Mouse (Mus musculus) heart, postnatal 0 days (tissue): Measurements from ENCODE around the gene Gm27029. TPM values are rescaled to one million over a fixed set of nuclear protein-coding genes. Genes with fewer than 3 reads are reported as not detected.

Experiments
- ATAC-seq: fragments of 200-750 bp; cut with Nextera tagmentation; 2 replicates; pipeline ENCODE4 v1.8.0; 2017; ENCODE audit warnings: low read depth, moderate number of reproducible peaks, moderate library complexity; ENCODE audit not compliant: insufficient read depth
- DNase-seq: peaks from one replicate; pipeline ENCODE4 v3.0.0-alpha.2; 2016; ENCODE audit warnings: low spot score
- H3K27ac ChIP-seq: fragments of 300-500 bp; sonication (generic); 2 replicates; pipeline ENCODE4 v1.5.1; 2014; ENCODE audit warnings: low read depth, mild to moderate bottlenecking
- H3K27me3 ChIP-seq: fragments of 300-500 bp; sonication (generic); 2 replicates; pipeline ENCODE4 v1.6.1; 2014; ENCODE audit warnings: low read length, mixed read lengths; ENCODE audit not compliant: control insufficient read depth, insufficient read depth
- H3K36me3 ChIP-seq: fragments of 300-500 bp; sonication (generic); replicated peaks from 2 replicates; pipeline ENCODE4 v1.6.1; 2014; ENCODE audit warnings: low read length, mixed read lengths; ENCODE audit not compliant: control insufficient read depth, insufficient read depth
- H3K4me1 ChIP-seq: fragments of 300-500 bp; sonication (generic); 2 replicates; pipeline ENCODE4 v1.6.1; 2014; ENCODE audit warnings: antibody characterized with exemption; ENCODE audit not compliant: control insufficient read depth, insufficient read depth
- H3K4me2 ChIP-seq: fragments of 300-500 bp; sonication (generic); 2 replicates; pipeline ENCODE4 v1.6.1; 2014; ENCODE audit warnings: low read depth, mild to moderate bottlenecking, low read length, moderate library complexity
- H3K4me3 ChIP-seq: fragments of 300-500 bp; sonication (generic); 2 replicates; pipeline ENCODE4 v1.5.1; 2014; ENCODE audit warnings: low read depth, low read length
- H3K9ac ChIP-seq: fragments of 300-500 bp; sonication (generic); replicated peaks from 2 replicates; pipeline ENCODE4 v1.6.1; 2014; ENCODE audit warnings: low read depth, low read length, mixed read lengths
- H3K9me3 ChIP-seq: fragments of 300-500 bp; sonication (generic); replicated peaks from 2 replicates; pipeline ENCODE4 v1.6.1; 2016; ENCODE audit warnings: low read length; ENCODE audit not compliant: control insufficient read depth
- CTCF ChIP-seq: IDR thresholded peaks from 2 replicates; pipeline ENCODE4 v1.5.1; 2016; ENCODE audit warnings: antibody characterized with exemption, control low read depth, low read depth
- EP300 ChIP-seq: IDR thresholded peaks from 2 replicates; pipeline ENCODE4 v1.6.1; 2016; ENCODE audit warnings: antibody characterized with exemption, low read depth
- WGBS: fragments of 180-500 bp; shearing (Covaris S2); extraction: QIAGEN DNeasy Blood & Tissue Kit; methylation state at CpG from one replicate; pipeline ENCODE4 v1.1.7; 2014; 5-methylcytosine and 5-hydroxymethylcytosine counted together
- microRNA-seq: library from miRNA; unstranded; fragments of <30 nt; microRNA quantifications from one replicate; pipeline ENCODE4, GENCODE M21; 2016
- polyA plus RNA-seq: library from polyadenylated mRNA; unstranded; fragments of >200 nt; fragmentation: Nextera tagmentation; extraction: Ambion mirVana; gene quantifications from 2 replicates; pipeline ENCODE4 v1.2.1, GENCODE M21; 2015
- total RNA-seq: library from RNA; depleted of rRNA; stranded (reverse); fragments of >200 nt; gene quantifications from 2 replicates; pipeline ENCODE4 v1.2.3, GENCODE M21; 2014; ENCODE audit warnings: low replicate concordance; rRNA removed

The Gm27029 gene
- total and polyA plus RNA-seq, 2 experiments from 2014 or later = 3.7 to 7.3 TPM

GRCm38 (mm10) chr11:101364531-101364931 is 60.1 kb downstream of the Gm27029 start:
- no peak for ATAC-seq
- no peak overlapping the region for H3K4me2 ChIP-seq
- no peaks in the 10 kb centered on the region for H3K27me3 ChIP-seq
- H3K4me3 ChIP-seq = no peak overlapping the region
- H3K9me3 ChIP-seq = no peaks in the 10 kb centered on the region
- H3K4me1 ChIP-seq = peaks cover 13% of the 10 kb centered on the region
- WGBS = 17% methylated on average over 5 of the region's 5 CpGs
- TF ChIP-seq EP300 = no peak
- no peak for TF ChIP-seq CTCF
- H3K36me3 ChIP-seq = no peaks in the 10 kb centered on the region
- DNase-seq = no peak
- H3K9ac ChIP-seq = no peak overlapping the region
- H3K27ac ChIP-seq = no peak overlapping the region

- Histone ChIP-seq H3K9me3 (no peaks in the 10 kb centered on the region), H3K36me3 (no peaks in the 10 kb centered on the region), H3K9ac (no peak overlapping the region), H3K4me2 (peak overlapping the region; percentile 9; the same call in 1 of the 2 replicates), H3K4me1 (peaks cover 13% of the 10 kb centered on the region), H3K27ac (peak overlapping the region; percentile 87), H3K4me3 (no peak overlapping the region), H3K27me3 (no peaks in the 10 kb centered on the region)
- DNase-seq (peak; percentile 57), ATAC-seq (peak; percentile 68)
- peak; percentile 66; the same call in 1 of the 2 replicates for TF ChIP-seq EP300
- TF ChIP-seq CTCF = no peak
- 20% methylated on average over 3 of the region's 3 CpGs for WGBS
Observed at GRCm38 (mm10) chr11:101360651-101361113, 63.9 kb downstream of the Gm27029 start.

GRCm38 (mm10) chr11:101359776-101360175 is 64.8 kb downstream of the Gm27029 start:
- WGBS = 52% methylated on average over 9 of the region's 9 CpGs
- TF ChIP-seq EP300 = no peak
- no peak for TF ChIP-seq CTCF

GRCm38 (mm10) chr11:101357505-101358182 is 67.0 kb downstream of the Gm27029 start:
- no peak overlapping the region for H3K4me3 ChIP-seq
- H3K4me1 ChIP-seq = peaks cover 13% of the 10 kb centered on the region
- H3K9ac ChIP-seq = no peak overlapping the region
- ATAC-seq (no peak), DNase-seq (no peak)
- no peak overlapping the region for H3K4me2 ChIP-seq
- H3K27me3 ChIP-seq = no peaks in the 10 kb centered on the region
- no peaks in the 10 kb centered on the region for H3K9me3 ChIP-seq
- WGBS = 63% methylated on average over 3 of the region's 3 CpGs
- no peak overlapping the region for H3K27ac ChIP-seq
- H3K36me3 ChIP-seq = no peaks in the 10 kb centered on the region
- no peak for TF ChIP-seq EP300
- no peak for TF ChIP-seq CTCF

More at GRCm38 (mm10) chr11:101359776-101360175, 64.8 kb downstream of the Gm27029 start:
- Histone ChIP-seq H3K27ac (peak overlapping the region; percentile 87), H3K4me3 (no peak overlapping the region), H3K9me3 (no peaks in the 10 kb centered on the region), H3K36me3 (no peaks in the 10 kb centered on the region), H3K27me3 (no peaks in the 10 kb centered on the region), H3K9ac (no peak overlapping the region), H3K4me1 (peaks cover 13% of the 10 kb centered on the region), H3K4me2 (no peak overlapping the region)
- DNase-seq (no peak), ATAC-seq (no peak)

Small RNA genes within 50 kb of the gene (microRNA-seq; reads per million reads assigned to microRNA genes)
- gene Mir6929 = 2.9 reads per million, percentile 12 among the genes with 10 or more reads in this experiment

Other genes with a start within 250 kb of the Gm27029 start
- 0.19 TPM in 1 of 2 replicates, not detected in the other for gene Ccr10, start 249.4 kb downstream of the Gm27029 start, total RNA-seq
- 0.31 and 0.52 TPM in 2 replicates for gene Ccr10, start 249.4 kb downstream of the Gm27029 start, polyA plus RNA-seq
- 12.0 and 16.4 TPM in 2 replicates for gene Ezh1, start 198.3 kb downstream of the Gm27029 start, total RNA-seq
- gene Ezh1, start 198.3 kb downstream of the Gm27029 start, polyA plus RNA-seq = 12.1 and 13.1 TPM in 2 replicates
- gene Ramp2, start 178.8 kb downstream of the Gm27029 start, total RNA-seq = 159 and 253 TPM in 2 replicates
- 181 and 182 TPM in 2 replicates for gene Ramp2, start 178.8 kb downstream of the Gm27029 start, polyA plus RNA-seq
- gene Vps25, start 171.1 kb downstream of the Gm27029 start, total RNA-seq = 99.2 and 116 TPM in 2 replicates
- gene Vps25, start 171.1 kb downstream of the Gm27029 start, polyA plus RNA-seq = 125 and 130 TPM in 2 replicates
- 2.0 and 3.2 TPM in 2 replicates for gene Wnk4, start 164.2 kb downstream of the Gm27029 start, total RNA-seq
- gene Wnk4, start 164.2 kb downstream of the Gm27029 start, polyA plus RNA-seq = 3.8 and 4.0 TPM in 2 replicates
- not detected in 2 replicates for gene Cntd1, start 145.8 kb downstream of the Gm27029 start, total RNA-seq
- 0.22 and 0.56 TPM in 2 replicates for gene Cntd1, start 145.8 kb downstream of the Gm27029 start, polyA plus RNA-seq
- gene Coa3, start 145.7 kb downstream of the Gm27029 start, total RNA-seq = 175 and 216 TPM in 2 replicates
- 189 and 206 TPM in 2 replicates for gene Coa3, start 145.7 kb downstream of the Gm27029 start, polyA plus RNA-seq
- gene Becn1, start 122.5 kb downstream of the Gm27029 start, total RNA-seq = 73.0 and 88.2 TPM in 2 replicates
- gene Becn1, start 122.5 kb downstream of the Gm27029 start, polyA plus RNA-seq = 98.9 and 107 TPM in 2 replicates
- gene Psme3, start 108.6 kb downstream of the Gm27029 start, total RNA-seq = 44.7 and 52.2 TPM in 2 replicates
- gene Psme3, start 108.6 kb downstream of the Gm27029 start, polyA plus RNA-seq = 47.8 and 52.0 TPM in 2 replicates
- gene Aoc2, start 99.7 kb downstream of the Gm27029 start, total RNA-seq = 1.8 and 2.0 TPM in 2 replicates
- 0.16 and 0.30 TPM in 2 replicates for gene Aoc2, start 99.7 kb downstream of the Gm27029 start, polyA plus RNA-seq
- 14.4 and 23.9 TPM in 2 replicates for gene Aoc3, start 94.2 kb downstream of the Gm27029 start, total RNA-seq
- gene Aoc3, start 94.2 kb downstream of the Gm27029 start, polyA plus RNA-seq = 2.5 and 2.8 TPM in 2 replicates
- 0.50 TPM in 1 of 2 replicates, not detected in the other for gene G6pc, start 57.2 kb downstream of the Gm27029 start, total RNA-seq
- 0.05 TPM in 1 of 2 replicates, not detected in the other for gene G6pc, start 57.2 kb downstream of the Gm27029 start, polyA plus RNA-seq
- 16.8 and 37.5 TPM in 2 replicates for gene Aarsd1, start 7.2 kb downstream of the Gm27029 start, total RNA-seq
- 31.9 and 32.5 TPM in 2 replicates for gene Aarsd1, start 7.2 kb downstream of the Gm27029 start, polyA plus RNA-seq
- 5.8 and 7.5 TPM in 2 replicates for gene Rundc1, start 289 bp upstream of the Gm27029 start, total RNA-seq
- 10.3 and 11.7 TPM in 2 replicates for gene Rundc1, start 289 bp upstream of the Gm27029 start, polyA plus RNA-seq
- gene Ptges3l, start 537 bp upstream of the Gm27029 start, total RNA-seq = 32.8 and 40.7 TPM in 2 replicates
- 86.9 and 93.5 TPM in 2 replicates for gene Ptges3l, start 537 bp upstream of the Gm27029 start, polyA plus RNA-seq
- gene Rpl27, start 17.5 kb upstream of the Gm27029 start, total RNA-seq = 796 and 938 TPM in 2 replicates
- 242 and 248 TPM in 2 replicates for gene Rpl27, start 17.5 kb upstream of the Gm27029 start, polyA plus RNA-seq
- gene Ifi35, start 23.6 kb upstream of the Gm27029 start, total RNA-seq = 26.3 and 28.9 TPM in 2 replicates
- gene Ifi35, start 23.6 kb upstream of the Gm27029 start, polyA plus RNA-seq = 23.9 and 24.2 TPM in 2 replicates
- gene Rnd2, start 40.2 kb upstream of the Gm27029 start, total RNA-seq = 4.9 and 6.1 TPM in 2 replicates
- gene Rnd2, start 40.2 kb upstream of the Gm27029 start, polyA plus RNA-seq = 5.1 and 5.7 TPM in 2 replicates
- gene Vat1, start 41.4 kb upstream of the Gm27029 start, total RNA-seq = 82.0 and 84.2 TPM in 2 replicates
- gene Vat1, start 41.4 kb upstream of the Gm27029 start, polyA plus RNA-seq = 19.5 and 19.7 TPM in 2 replicates
- 4.7 and 5.2 TPM in 2 replicates for gene Brca1, start 127.2 kb upstream of the Gm27029 start, total RNA-seq
- 0.94 and 1.9 TPM in 2 replicates for gene Brca1, start 127.2 kb upstream of the Gm27029 start, polyA plus RNA-seq
- 101 and 157 TPM in 2 replicates for gene Nbr1, start 127.4 kb upstream of the Gm27029 start, total RNA-seq
- gene Nbr1, start 127.4 kb upstream of the Gm27029 start, polyA plus RNA-seq = 45.1 and 47.2 TPM in 2 replicates
- gene Tmem106a, start 157.4 kb upstream of the Gm27029 start, total RNA-seq = 2.7 and 8.3 TPM in 2 replicates
- gene Tmem106a, start 157.4 kb upstream of the Gm27029 start, polyA plus RNA-seq = 4.2 TPM in 2 replicates
- gene Gm11634, start 174.5 kb upstream of the Gm27029 start, total RNA-seq = not detected in 2 replicates
- not detected in 2 replicates for gene Gm11634, start 174.5 kb upstream of the Gm27029 start, polyA plus RNA-seq
- 44.1 and 44.5 TPM in 2 replicates for gene Rdm1, start 202.4 kb upstream of the Gm27029 start, total RNA-seq
- gene Rdm1, start 202.4 kb upstream of the Gm27029 start, polyA plus RNA-seq = 38.1 and 40.4 TPM in 2 replicates
- gene Arl4d, start 240.7 kb upstream of the Gm27029 start, total RNA-seq = 8.1 and 12.2 TPM in 2 replicates
- gene Arl4d, start 240.7 kb upstream of the Gm27029 start, polyA plus RNA-seq = 9.9 and 11.3 TPM in 2 replicates